Mouse (Mus musculus): Measurements from ENCODE around the gene Cyp2b19. TPM values are rescaled to one million over a fixed set of nuclear protein-coding genes. Genes with fewer than 3 reads are reported as not detected.
A peak's percentile ranks its signal among the peaks of the same experiment; 100 is the strongest.

The Cyp2b19 gene
- polyA plus RNA-seq (2015; fragmentation: Nextera tagmentation; extraction: Ambion mirVana), result 11.3 and 14.7 TPM in 2 replicates

DNA sequence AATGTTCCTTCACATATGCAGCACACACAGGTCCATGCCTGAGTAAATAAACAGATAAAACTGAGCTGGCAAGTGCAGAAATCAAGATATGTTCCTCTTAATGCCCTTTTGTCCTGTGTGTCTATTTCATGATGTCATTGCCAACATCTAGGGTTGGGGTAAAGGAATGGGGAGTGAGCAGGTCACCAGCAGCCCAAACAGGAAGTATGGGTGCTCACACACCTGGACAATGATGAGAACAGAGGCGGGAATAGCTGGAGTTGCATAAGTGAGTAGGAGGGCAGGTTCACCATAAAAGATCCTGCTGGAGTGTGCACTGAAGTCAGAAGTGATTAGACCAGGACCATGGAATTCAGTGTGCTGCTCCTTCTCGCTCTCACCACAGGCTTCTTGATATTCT is at the start of gene Cyp2b19:
Cyp2b19 (plus strand) TSS at position 301 of the 400 bp plus-strand sequence.
- Histone ChIP-seq H3K27me3 (no peaks in the 10 kb centered on the region), H3K4me1 (no peaks in the 10 kb centered on the region), H3K4me2 (no peak within 1 kb of the TSS), H3K4me3 (no peak within 1 kb of the TSS), H3K9ac (no peak within 1 kb of the TSS), H3K36me3 (no peaks in the 10 kb centered on the region), H3K9me3 (no peaks in the 10 kb centered on the region), H3K27ac (no peak within 1 kb of the TSS)
- 77% methylated on average over 2 of the region's 2 CpGs for WGBS
- ATAC-seq (ENCODE audit: insufficient number of reproducible peaks, low FRiP score, low TSS enrichment, low read depth), result no peak

DNA sequence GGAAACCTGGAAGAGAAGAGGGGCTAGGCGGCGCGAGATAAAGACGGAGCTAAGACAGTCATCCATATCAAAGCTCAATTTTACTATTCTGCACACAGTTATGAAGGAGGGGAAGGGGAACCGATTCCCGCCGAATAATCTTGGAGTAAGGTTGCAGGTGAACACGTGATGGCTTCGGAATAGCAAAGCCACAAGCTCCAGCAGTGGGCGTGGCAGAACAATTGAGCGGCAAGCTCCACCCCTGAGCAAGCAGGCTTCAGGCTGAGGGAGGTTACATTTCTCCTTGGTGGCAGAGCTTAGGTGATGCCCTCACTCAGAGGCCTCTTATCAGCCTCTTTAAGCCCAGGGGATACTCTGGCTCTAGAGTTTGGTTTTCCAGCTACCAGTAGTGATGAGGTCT is 45.9 kb upstream of the Cyp2b19 start:
- H3K9ac ChIP-seq, result no peak overlapping the region
- H3K4me1 ChIP-seq, result no peaks in the 10 kb centered on the region
- 90% methylated on average over 11 of the region's 11 CpGs for WGBS
- H3K27ac ChIP-seq, result no peak overlapping the region
- H3K4me3 ChIP-seq, result no peak overlapping the region
- H3K4me2 ChIP-seq, result no peak overlapping the region
- H3K36me3 ChIP-seq, result no peaks in the 10 kb centered on the region
- H3K9me3 ChIP-seq, result no peaks in the 10 kb centered on the region
- no peak for ATAC-seq (ENCODE audit: insufficient number of reproducible peaks, low FRiP score, low TSS enrichment, low read depth)
- no peaks in the 10 kb centered on the region for H3K27me3 ChIP-seq

DNA sequence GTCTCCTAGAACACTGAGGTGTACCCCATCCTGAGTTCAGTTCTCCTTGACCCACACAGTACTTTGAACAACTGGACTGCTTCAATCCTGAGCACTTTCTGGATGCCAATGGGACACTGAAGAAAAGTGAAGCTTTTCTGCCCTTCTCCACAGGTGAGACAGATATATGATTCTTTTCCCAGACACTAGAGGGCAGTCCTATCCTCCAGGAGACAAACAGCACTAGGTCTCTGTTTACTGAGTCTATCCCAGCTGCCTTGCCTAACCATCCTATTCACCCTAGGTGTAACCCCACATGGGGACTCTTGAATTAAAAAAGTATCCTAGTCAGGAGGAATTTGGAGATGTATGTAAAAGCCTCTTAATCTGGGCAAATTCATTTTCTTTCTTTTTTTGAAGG is 18.0 kb upstream of the Cyp2b19 start:
- H3K27ac ChIP-seq, result no peak overlapping the region
- no peak overlapping the region for H3K9ac ChIP-seq
- ATAC-seq (ENCODE audit: insufficient number of reproducible peaks, low FRiP score, low TSS enrichment, low read depth), result no peak

DNA sequence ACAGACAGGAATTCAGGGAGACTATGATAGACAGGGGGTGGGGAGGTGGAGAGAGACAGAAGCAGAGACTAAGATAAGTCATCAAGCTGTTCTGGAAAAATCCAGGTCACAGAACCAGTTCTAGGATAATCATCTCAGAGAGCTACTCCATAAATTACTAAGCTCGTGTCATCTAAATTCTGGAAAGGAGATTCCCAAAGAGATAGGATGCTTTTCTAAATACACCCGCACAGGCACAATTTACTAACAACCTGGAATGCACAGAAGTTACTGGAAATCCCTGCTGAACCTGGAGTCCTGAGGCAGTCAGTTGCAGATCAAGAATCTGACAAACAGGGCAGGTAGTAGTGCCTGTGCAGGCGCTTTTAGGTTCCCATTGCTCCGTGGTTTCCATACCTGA is 13.0 kb upstream of the Cyp2b19 start:
- 73% methylated on average over 4 of the region's 4 CpGs for WGBS
- Histone ChIP-seq H3K4me2 (no peak overlapping the region), H3K4me3 (no peak overlapping the region), H3K27ac (no peak overlapping the region), H3K27me3 (no peaks in the 10 kb centered on the region), H3K9ac (no peak overlapping the region), H3K36me3 (no peaks in the 10 kb centered on the region), H3K4me1 (no peaks in the 10 kb centered on the region), H3K9me3 (no peaks in the 10 kb centered on the region)
- no peak for ATAC-seq (ENCODE audit: insufficient number of reproducible peaks, low FRiP score, low TSS enrichment, low read depth)

More for the DNA sequence above, 18.0 kb upstream of the Cyp2b19 start:
- H3K27me3 ChIP-seq, result no peaks in the 10 kb centered on the region
- H3K4me3 ChIP-seq, result no peak overlapping the region
- H3K9me3 ChIP-seq, result no peaks in the 10 kb centered on the region
- H3K36me3 ChIP-seq, result no peaks in the 10 kb centered on the region
- H3K4me2 ChIP-seq, result no peak overlapping the region
- H3K4me1 ChIP-seq, result no peaks in the 10 kb centered on the region

DNA sequence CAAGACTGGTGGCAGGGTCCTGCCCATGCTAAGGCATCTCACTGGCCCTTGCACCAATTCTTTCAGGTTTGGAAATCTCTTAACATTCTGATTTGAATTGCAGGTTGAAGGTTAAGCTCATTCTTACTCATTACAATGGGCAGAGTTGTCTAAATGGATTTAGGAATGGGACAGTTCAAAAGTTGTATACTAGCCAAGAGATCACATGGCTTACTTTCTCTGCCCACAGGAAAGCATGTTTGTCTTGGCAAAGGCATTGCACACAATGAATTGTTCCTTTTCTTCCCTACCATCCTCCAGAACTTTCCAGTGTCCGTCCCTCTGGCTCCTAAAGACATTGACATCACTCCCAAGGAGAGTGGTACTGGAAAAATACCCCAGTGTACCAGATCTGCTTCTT is 11.5 kb upstream of the Cyp2b19 start:
- ATAC-seq (ENCODE audit: insufficient number of reproducible peaks, low FRiP score, low TSS enrichment, low read depth), result no peak
- Histone ChIP-seq H3K9ac (no peak overlapping the region), H3K36me3 (no peaks in the 10 kb centered on the region), H3K4me1 (no peaks in the 10 kb centered on the region), H3K27me3 (no peaks in the 10 kb centered on the region), H3K27ac (no peak overlapping the region), H3K4me3 (no peak overlapping the region), H3K4me2 (no peak overlapping the region), H3K9me3 (no peaks in the 10 kb centered on the region)
- 76% methylated on average over 1 of the region's 1 CpGs for WGBS

DNA sequence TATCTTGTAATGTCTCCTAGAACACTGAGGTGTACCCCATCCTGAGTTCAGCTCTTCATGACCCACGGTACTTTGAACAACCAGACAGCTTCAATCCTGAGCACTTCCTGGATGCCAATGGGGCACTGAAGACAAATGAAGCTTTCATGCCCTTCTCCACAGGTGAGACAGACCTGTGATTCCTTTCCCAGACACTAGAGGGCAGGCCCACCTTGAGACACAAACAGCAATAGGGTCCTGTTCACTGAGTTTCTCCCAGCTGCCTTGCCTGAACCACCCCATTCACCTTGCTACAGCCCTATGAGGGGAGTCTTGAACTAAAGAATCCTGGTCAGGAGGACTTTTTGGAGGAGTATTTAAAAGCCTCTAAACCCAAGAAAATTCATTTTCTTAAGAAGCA is 10.1 kb downstream of the Cyp2b19 start:
- Histone ChIP-seq H3K27me3 (no peaks in the 10 kb centered on the region), H3K27ac (no peak overlapping the region), H3K36me3 (no peaks in the 10 kb centered on the region), H3K4me1 (no peaks in the 10 kb centered on the region), H3K9me3 (no peaks in the 10 kb centered on the region), H3K4me2 (no peak overlapping the region), H3K4me3 (no peak overlapping the region), H3K9ac (no peak overlapping the region)
- 67% methylated on average over 1 of the region's 1 CpGs for WGBS
- ATAC-seq (ENCODE audit: insufficient number of reproducible peaks, low FRiP score, low TSS enrichment, low read depth), result no peak

DNA sequence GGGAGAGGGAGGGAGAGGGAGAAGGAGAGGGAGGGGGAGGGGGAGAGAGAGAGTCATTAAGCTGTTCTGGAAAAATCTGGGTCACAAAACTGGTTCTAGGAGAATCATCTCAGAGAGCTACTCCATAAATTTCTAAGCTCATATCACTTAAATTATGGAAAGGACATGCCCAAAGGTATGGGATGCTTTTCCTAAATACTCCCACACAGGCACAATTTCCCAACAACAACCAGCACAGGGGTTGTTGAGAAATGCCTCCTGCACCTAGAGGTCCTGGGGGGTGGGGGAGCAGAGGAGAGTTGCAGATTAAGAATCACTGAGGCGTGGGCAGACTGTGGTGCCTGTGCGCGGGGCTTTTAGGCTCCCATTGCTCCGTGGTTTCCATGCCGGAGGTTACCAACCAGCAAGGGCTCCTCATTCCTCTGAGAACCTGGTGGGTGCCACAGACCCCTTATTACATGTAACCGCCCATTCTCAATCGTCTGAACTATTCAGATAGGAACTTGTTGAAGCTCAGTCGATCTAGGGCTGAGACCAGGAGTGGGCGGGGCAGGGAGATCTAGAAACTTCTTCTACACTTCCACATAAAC is 13.0 kb downstream of the Cyp2b19 start:
- ATAC-seq (ENCODE audit: insufficient number of reproducible peaks, low FRiP score, low TSS enrichment, low read depth), result no peak
- 83% methylated on average over 9 of the region's 9 CpGs for WGBS
- Histone ChIP-seq H3K4me2 (no peak overlapping the region), H3K27me3 (no peaks in the 10 kb centered on the region), H3K36me3 (no peaks in the 10 kb centered on the region), H3K4me1 (no peaks in the 10 kb centered on the region), H3K27ac (no peak overlapping the region), H3K9ac (no peak overlapping the region), H3K9me3 (no peaks in the 10 kb centered on the region), H3K4me3 (no peak overlapping the region)

DNA sequence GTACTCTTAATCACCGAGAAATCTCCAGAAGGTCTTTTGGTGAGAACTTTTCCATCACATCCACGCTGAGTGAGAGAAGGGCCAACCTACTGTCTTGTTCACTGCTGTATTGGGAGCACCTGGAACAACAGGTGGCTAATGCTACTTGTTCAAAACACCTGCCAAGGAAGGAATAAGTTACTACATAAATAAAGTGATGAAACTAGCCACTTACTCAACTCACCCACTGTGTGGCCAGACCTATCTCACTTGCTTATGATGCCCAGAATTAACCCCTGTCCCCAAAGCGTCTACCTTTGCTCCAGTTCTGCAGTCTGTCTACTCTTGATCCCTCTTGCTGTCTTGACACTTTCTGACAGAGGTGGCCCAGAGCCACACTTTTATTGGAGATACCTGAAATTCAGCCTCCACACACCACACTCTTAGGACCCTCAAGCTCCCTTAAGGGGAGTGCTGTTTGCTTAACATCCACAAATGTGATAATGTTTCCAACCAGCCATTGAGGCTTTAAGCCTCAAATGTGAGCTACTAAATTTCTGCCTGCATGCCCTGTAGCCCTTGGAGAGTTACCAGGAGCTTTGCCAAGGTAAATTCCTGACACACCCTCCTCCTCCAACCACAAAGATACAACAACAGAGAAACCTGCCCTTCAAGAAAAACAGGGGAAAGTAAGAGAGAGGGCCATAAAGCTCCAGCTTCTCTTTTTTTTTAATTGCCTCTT is 16.1 kb downstream of the Cyp2b19 start:
- H3K4me2 ChIP-seq, result no peak overlapping the region
- ATAC-seq (ENCODE audit: insufficient number of reproducible peaks, low FRiP score, low TSS enrichment, low read depth), result no peak
- no peaks in the 10 kb centered on the region for H3K27me3 ChIP-seq
- H3K4me3 ChIP-seq, result no peak overlapping the region
- no peaks in the 10 kb centered on the region for H3K36me3 ChIP-seq
- 63% methylated on average over 3 of the region's 3 CpGs for WGBS
- H3K9me3 ChIP-seq, result no peaks in the 10 kb centered on the region
- peak overlapping the region; percentile 54; the same call in 1 of the 2 replicates for H3K27ac ChIP-seq
- no peaks in the 10 kb centered on the region for H3K4me1 ChIP-seq
- no peak overlapping the region for H3K9ac ChIP-seq

DNA sequence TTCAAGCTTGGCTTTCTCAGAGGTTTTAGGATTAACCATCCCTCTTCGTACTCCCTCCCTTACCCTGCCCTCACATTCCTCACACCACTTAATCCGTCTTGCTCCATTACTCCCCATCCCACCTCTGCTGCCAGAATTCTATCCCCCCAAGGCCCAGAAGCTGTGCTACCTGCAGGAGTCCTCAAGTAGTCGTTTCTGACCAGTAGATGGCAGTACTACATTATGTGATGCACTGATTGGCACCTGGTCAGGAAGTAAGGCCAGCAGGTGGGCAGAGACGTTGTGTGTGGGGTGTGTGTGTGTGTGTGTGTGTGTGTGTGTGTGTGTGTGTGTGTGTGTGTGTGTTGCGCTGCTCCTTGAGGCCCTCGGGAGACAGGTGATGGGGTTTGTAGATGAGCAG is 18.9 kb downstream of the Cyp2b19 start:
- H3K4me3 ChIP-seq, result no peak overlapping the region
- no peak overlapping the region for H3K4me2 ChIP-seq
- H3K27me3 ChIP-seq, result no peaks in the 10 kb centered on the region
- H3K36me3 ChIP-seq, result no peaks in the 10 kb centered on the region
- no peak for ATAC-seq (ENCODE audit: insufficient number of reproducible peaks, low FRiP score, low TSS enrichment, low read depth)
- H3K9ac ChIP-seq, result no peak overlapping the region
- no peaks in the 10 kb centered on the region for H3K4me1 ChIP-seq
- H3K9me3 ChIP-seq, result no peaks in the 10 kb centered on the region
- H3K27ac ChIP-seq, result no peak overlapping the region
- WGBS, result 18% methylated on average over 6 of the region's 6 CpGs

DNA sequence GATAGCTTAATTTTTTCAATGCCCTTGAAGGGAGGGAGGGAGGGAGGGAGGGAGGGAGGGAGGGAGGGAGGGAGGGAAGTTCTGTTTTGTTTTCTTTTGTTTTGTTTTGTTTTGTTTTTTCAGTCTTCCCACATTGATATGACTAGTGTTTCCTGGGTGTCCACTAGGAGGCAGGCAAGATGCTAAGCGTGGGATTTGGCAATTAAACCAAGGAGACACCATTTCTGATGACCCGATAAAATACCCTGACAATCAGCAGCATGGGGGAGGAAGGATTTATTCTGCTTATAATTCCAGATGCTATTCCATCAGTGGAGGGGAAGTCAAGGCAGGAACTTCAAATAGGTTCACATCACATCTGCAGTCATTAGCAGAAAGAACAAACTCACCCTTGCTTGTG is 20.9 kb downstream of the Cyp2b19 start:
- Histone ChIP-seq H3K4me2 (no peak overlapping the region), H3K27me3 (no peaks in the 10 kb centered on the region), H3K9ac (no peak overlapping the region), H3K4me1 (no peaks in the 10 kb centered on the region), H3K9me3 (no peaks in the 10 kb centered on the region), H3K27ac (no peak overlapping the region), H3K4me3 (no peak overlapping the region), H3K36me3 (no peaks in the 10 kb centered on the region)
- ATAC-seq (ENCODE audit: insufficient number of reproducible peaks, low FRiP score, low TSS enrichment, low read depth), result no peak
- 49% methylated on average over 2 of the region's 2 CpGs for WGBS

DNA sequence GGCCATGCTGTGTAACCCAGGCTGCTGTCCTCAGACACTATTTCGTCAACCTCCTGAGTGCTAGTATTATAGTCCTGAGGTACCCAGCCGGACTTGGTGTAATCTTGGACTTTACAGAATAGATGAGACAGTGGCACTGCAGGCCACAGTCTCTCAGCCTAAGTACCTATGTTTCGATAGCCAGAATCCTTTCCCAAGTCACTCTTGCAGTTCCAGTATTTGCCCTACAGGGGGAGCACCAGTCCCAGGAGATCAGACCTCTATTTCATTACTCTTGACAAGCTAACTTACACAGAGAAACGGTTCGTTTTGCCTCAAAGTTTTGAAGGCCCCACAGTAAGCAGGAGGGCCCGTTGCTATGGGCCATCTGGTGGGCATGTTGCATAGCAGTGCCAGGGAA is 21.5 kb downstream of the Cyp2b19 start:
- Histone ChIP-seq H3K4me2 (no peak overlapping the region), H3K9me3 (no peaks in the 10 kb centered on the region), H3K27ac (no peak overlapping the region), H3K9ac (no peak overlapping the region), H3K4me3 (no peak overlapping the region), H3K4me1 (no peaks in the 10 kb centered on the region), H3K27me3 (no peaks in the 10 kb centered on the region), H3K36me3 (no peaks in the 10 kb centered on the region)
- WGBS, result 31% methylated on average over 6 of the region's 6 CpGs
- no peak for ATAC-seq (ENCODE audit: insufficient number of reproducible peaks, low FRiP score, low TSS enrichment, low read depth)

DNA sequence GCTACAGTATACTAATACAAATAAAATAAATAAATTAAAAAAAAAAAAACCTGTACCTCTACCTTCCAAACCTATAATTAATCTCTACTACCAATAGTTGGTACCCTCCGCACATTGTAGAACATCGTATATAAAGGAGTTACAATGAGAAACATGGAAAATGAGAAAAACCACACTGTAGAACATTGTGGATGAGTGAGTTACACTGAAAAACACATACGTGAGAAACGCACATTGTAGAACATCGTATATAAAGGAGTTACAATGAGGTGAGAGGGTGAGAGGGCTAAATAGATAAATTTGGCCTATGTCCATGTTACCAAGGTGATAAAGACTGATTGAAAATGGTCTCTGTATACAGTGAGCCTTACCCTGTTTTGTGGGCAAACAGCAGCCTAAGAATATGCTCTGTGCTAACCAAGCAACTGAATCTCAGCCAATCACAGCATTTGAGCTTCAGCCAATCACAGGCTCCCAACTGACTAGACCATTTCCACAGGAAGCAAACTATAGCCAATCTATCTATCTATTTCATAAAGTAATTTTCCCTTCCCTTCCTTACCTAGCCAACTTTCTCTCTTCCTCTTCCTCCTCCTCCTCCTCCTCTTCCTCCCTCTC is 23.0 kb downstream of the Cyp2b19 start:
- 76% methylated on average over 5 of the region's 5 CpGs for WGBS
- H3K27ac ChIP-seq, result no peak overlapping the region
- ATAC-seq (ENCODE audit: insufficient number of reproducible peaks, low FRiP score, low TSS enrichment, low read depth), result peak; percentile 67
- H3K27me3 ChIP-seq, result no peaks in the 10 kb centered on the region
- H3K9me3 ChIP-seq, result no peaks in the 10 kb centered on the region
- no peak overlapping the region for H3K4me2 ChIP-seq
- no peaks in the 10 kb centered on the region for H3K36me3 ChIP-seq
- H3K9ac ChIP-seq, result no peak overlapping the region
- H3K4me3 ChIP-seq, result no peak overlapping the region
- H3K4me1 ChIP-seq, result no peaks in the 10 kb centered on the region
